Mouse (Mus musculus): ENCODE measurements around the gene Celsr2. TPM values are rescaled to one million over a fixed set of nuclear protein-coding genes. Genes with fewer than 3 reads are reported as not detected.
A peak's percentile ranks its signal among the peaks of the same experiment; 100 is the strongest.

The Celsr2 gene
- total RNA-seq (2014; rRNA removed) (0.18 and 0.47 TPM in 2 replicates), polyA plus RNA-seq (2012; rRNA removed) (0.60 and 0.61 TPM in 2 replicates)

DNA sequence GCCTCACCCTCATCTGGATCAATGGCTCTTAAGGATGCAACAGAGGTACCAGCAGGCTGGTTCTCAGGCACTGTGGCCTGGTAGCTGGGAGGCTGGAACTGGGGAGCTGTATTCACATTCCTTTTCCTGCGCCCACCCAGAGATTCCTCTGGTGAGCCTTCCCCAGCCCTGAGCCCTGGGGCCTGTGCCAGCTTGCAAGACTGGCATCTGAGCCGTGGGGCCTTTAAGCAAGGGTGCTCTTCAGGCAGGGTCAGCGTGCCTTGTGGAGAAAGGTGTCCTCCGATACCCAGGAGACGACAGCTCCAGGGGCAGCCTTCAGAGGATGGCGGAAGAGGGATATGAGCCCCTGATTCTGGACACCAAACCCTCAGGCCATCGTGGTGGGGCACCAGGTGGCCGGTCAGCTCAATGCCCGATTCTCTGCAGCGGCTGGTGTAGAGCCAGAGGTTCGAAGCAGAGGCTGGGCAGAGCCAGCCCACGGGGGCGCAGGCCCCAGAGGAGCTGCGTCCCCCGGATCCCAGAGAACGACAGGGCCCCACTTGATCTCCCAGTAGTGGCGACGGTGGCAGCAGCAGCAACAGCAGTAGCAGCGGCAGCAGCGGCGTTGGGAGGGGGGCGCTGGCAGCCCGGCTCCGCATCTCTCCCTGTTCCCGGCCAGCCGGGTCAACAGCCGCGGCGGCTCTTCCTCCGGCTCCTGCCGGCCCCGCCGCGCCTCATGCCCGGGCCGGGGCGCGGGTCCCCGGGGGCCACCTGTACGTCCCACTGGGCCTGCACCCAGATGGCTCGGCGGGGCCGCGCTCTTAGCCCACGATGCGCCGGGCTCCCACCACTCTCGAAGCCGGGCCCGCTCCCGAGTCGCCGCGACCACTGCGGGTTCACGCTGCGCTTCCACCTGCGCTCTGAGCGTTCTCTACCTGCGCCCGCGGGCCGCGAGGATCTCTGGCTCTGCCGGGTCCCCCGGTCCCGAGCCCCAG lies at the start of gene Celsr2:
Celsr2 (minus strand) TSS at position 696 of the 974 bp plus-strand sequence.
- peak within 1 kb of the TSS; percentile 62 for H3K4me3 ChIP-seq (ENCODE audit: insufficient read depth, low read depth, low read length)
- peaks cover 4% of the 10 kb centered on the region; the same call in 1 of the 2 replicates for H3K27me3 ChIP-seq (ENCODE audit: control insufficient read depth, insufficient read depth, low read length)
- no peak for DNase-seq (ENCODE audit: extremely low read depth, low read depth, low spot score)
- peak within 1 kb of the TSS; percentile 75 for H3K9ac ChIP-seq (ENCODE audit: low read depth, low read length)
- H3K79me2 ChIP-seq (ENCODE audit: control insufficient read depth, insufficient read depth, low read length): no peaks in the 10 kb centered on the region
- TF ChIP-seq CTCF (IDR thresholded peaks at IDR 0.05; ENCODE audit: low read depth, low read length) (no peak), POLR2A (IDR thresholded peaks at IDR 0.05; ENCODE audit: extremely low read depth, insufficient read depth, low read length) (no peak)
- H3K36me3 ChIP-seq (ENCODE audit: control insufficient read depth, insufficient read depth, low read length): no peaks in the 10 kb centered on the region
- H3K27ac ChIP-seq (replicated peaks; ENCODE audit: insufficient read depth, low read depth, low read length): no peak within 1 kb of the TSS
- H3K4me1 ChIP-seq (ENCODE audit: control insufficient read depth, insufficient read depth, low read length): no peaks in the 10 kb centered on the region
- WGBS: 12% methylated on average over 66 of the region's 67 CpGs

DNA sequence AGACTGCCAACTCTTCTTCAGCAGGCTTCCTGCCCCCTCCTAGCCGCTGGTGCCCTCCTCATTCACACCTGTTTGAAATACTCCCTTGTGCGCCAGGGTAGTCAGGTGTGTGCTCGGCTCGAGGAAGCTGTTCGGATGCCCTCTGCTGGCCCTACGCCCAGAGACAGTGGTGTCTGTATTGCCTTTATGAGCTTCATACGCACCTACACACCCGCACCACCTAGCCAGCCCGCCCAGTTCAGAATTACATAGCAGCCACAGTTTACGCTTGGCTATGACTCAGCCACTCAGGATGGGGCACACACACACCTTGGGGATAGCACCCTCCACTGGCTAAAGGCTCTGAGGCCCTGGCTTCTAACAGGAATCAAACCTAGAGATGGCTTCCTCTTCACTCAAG lies 43.5 kb upstream of the Celsr2 start:
- H3K27me3 ChIP-seq (ENCODE audit: control insufficient read depth, insufficient read depth, low read length): no peaks in the 10 kb centered on the region
- H3K36me3 ChIP-seq (ENCODE audit: control insufficient read depth, insufficient read depth, low read length): no peaks in the 10 kb centered on the region
- no peak for DNase-seq (ENCODE audit: extremely low read depth, low read depth, low spot score)
- no peaks in the 10 kb centered on the region for H3K4me1 ChIP-seq (ENCODE audit: control insufficient read depth, insufficient read depth, low read length)
- H3K79me2 ChIP-seq (ENCODE audit: control insufficient read depth, insufficient read depth, low read length): no peaks in the 10 kb centered on the region
- 29% methylated on average over 10 of the region's 10 CpGs for WGBS
- H3K4me3 ChIP-seq (ENCODE audit: insufficient read depth, low read depth, low read length): no peak overlapping the region
- TF ChIP-seq POLR2A (IDR thresholded peaks at IDR 0.05; ENCODE audit: extremely low read depth, insufficient read depth, low read length): no peak
- no peak for TF ChIP-seq CTCF (IDR thresholded peaks at IDR 0.05; ENCODE audit: low read depth, low read length)
- H3K27ac ChIP-seq (replicated peaks; ENCODE audit: insufficient read depth, low read depth, low read length): no peak overlapping the region
- H3K9ac ChIP-seq (ENCODE audit: low read depth, low read length): no peak overlapping the region

DNA sequence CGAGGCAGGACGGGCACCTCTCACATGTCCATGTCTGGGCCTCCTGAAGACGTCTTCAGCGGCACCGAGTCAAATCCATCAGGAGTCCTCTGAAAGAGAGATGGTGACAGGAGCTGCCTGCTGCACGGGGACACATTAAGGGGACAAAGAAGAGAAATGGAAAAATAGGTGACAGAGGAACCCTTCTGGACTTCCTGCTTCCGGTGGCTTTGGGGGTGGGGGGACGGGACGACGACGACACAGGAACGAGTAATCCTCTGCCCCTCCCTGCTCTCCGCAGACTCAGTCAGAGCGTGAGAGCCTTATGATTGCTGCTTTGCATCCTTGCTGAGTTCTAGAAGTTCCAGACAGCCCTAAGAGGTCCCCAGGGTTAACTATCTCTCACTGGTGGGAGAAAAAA lies 43.0 kb upstream of the Celsr2 start:
- Histone ChIP-seq H3K4me3 (ENCODE audit: insufficient read depth, low read depth, low read length) (peak overlapping the region; percentile 29; the same call in 1 of the 2 replicates), H3K9ac (ENCODE audit: low read depth, low read length) (no peak overlapping the region), H3K27me3 (ENCODE audit: control insufficient read depth, insufficient read depth, low read length) (no peaks in the 10 kb centered on the region), H3K79me2 (ENCODE audit: control insufficient read depth, insufficient read depth, low read length) (no peaks in the 10 kb centered on the region), H3K4me1 (ENCODE audit: control insufficient read depth, insufficient read depth, low read length) (no peaks in the 10 kb centered on the region), H3K27ac (replicated peaks; ENCODE audit: insufficient read depth, low read depth, low read length) (no peak overlapping the region), H3K36me3 (ENCODE audit: control insufficient read depth, insufficient read depth, low read length) (no peaks in the 10 kb centered on the region)
- no peak for DNase-seq (ENCODE audit: extremely low read depth, low read depth, low spot score)
- WGBS: 63% methylated on average over 14 of the region's 14 CpGs
- no peak for TF ChIP-seq CTCF (IDR thresholded peaks at IDR 0.05; ENCODE audit: low read depth, low read length)
- no peak for TF ChIP-seq POLR2A (IDR thresholded peaks at IDR 0.05; ENCODE audit: extremely low read depth, insufficient read depth, low read length)

DNA sequence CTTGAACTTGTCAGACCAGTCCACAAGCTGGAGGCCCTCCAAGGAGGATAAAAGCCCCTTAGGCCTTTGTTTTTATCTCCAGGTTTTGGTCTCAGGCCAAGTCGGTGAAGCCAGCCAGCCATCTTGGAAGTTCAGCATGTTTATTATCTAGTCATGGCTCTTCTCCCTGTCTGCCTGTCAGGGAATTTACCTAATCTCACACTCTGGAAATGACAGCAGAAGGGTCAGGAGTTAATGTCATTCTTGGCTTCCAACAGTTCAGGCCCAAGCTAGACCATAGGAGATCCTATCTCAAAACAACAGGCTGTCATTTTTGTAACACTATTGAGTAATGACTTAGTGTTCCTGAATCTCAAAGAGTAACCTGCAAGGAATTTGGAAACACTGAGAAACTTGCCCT lies 38.8 kb upstream of the Celsr2 start:
- Histone ChIP-seq H3K36me3 (ENCODE audit: control insufficient read depth, insufficient read depth, low read length) (no peaks in the 10 kb centered on the region), H3K27me3 (ENCODE audit: control insufficient read depth, insufficient read depth, low read length) (no peaks in the 10 kb centered on the region), H3K4me3 (ENCODE audit: insufficient read depth, low read depth, low read length) (no peak overlapping the region), H3K79me2 (ENCODE audit: control insufficient read depth, insufficient read depth, low read length) (no peaks in the 10 kb centered on the region), H3K4me1 (ENCODE audit: control insufficient read depth, insufficient read depth, low read length) (no peaks in the 10 kb centered on the region), H3K9ac (ENCODE audit: low read depth, low read length) (no peak overlapping the region), H3K27ac (replicated peaks; ENCODE audit: insufficient read depth, low read depth, low read length) (no peak overlapping the region)
- no peak for DNase-seq (ENCODE audit: extremely low read depth, low read depth, low spot score)
- no peak for TF ChIP-seq CTCF (IDR thresholded peaks at IDR 0.05; ENCODE audit: low read depth, low read length)
- no peak for TF ChIP-seq POLR2A (IDR thresholded peaks at IDR 0.05; ENCODE audit: extremely low read depth, insufficient read depth, low read length)
- 78% methylated on average over 1 of the region's 1 CpGs for WGBS

DNA sequence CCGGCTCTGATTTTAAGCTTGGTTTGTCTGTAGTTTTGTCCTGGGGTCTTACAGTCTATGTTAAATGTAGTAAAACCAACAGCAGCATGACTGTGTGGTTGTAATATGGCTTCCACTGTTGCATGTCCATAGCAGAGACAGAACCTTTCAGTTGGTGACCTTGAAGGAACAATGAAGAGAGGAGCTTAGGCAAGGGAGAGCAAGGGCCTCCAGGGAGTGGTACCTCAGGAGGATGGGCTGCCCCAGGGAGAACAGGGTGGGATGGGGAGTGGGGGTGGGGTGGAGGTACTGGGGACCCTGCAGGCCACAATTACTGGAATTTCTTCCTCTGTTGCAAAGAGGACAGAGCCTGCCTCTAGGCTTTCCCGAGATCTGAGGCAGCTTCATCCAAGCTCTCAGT lies 36.6 kb upstream of the Celsr2 start:
- Histone ChIP-seq H3K36me3 (ENCODE audit: control insufficient read depth, insufficient read depth, low read length) (no peaks in the 10 kb centered on the region), H3K4me1 (ENCODE audit: control insufficient read depth, insufficient read depth, low read length) (no peaks in the 10 kb centered on the region), H3K4me3 (ENCODE audit: insufficient read depth, low read depth, low read length) (no peak overlapping the region), H3K79me2 (ENCODE audit: control insufficient read depth, insufficient read depth, low read length) (no peaks in the 10 kb centered on the region), H3K9ac (ENCODE audit: low read depth, low read length) (no peak overlapping the region), H3K27ac (replicated peaks; ENCODE audit: insufficient read depth, low read depth, low read length) (no peak overlapping the region), H3K27me3 (ENCODE audit: control insufficient read depth, insufficient read depth, low read length) (no peaks in the 10 kb centered on the region)
- TF ChIP-seq CTCF (IDR thresholded peaks at IDR 0.05; ENCODE audit: low read depth, low read length) (no peak), POLR2A (IDR thresholded peaks at IDR 0.05; ENCODE audit: extremely low read depth, insufficient read depth, low read length) (no peak)
- WGBS: 98% methylated on average over 2 of the region's 2 CpGs
- no peak for DNase-seq (ENCODE audit: extremely low read depth, low read depth, low spot score)

DNA sequence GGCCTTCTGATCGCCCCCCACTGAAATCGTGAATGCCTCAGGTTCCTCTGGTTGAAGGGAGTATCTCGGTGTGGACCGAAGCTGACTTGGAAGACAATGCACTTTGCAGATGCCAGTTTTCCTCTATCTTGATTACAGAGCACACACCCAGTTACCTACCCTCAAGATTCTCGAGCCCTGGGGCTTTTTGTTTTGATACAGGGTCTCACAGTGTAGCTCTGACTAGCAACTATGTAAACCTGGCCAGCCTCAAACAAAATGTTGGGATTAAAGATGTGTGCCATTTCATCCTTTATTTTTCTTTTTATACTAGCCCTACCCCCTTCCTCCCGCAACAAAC lies 30.0 kb upstream of the Celsr2 start:
- DNase-seq (ENCODE audit: extremely low read depth, low read depth, low spot score): no peak
- no peaks in the 10 kb centered on the region for H3K27me3 ChIP-seq (ENCODE audit: control insufficient read depth, insufficient read depth, low read length)
- peak overlapping the region; percentile 58 for H3K9ac ChIP-seq (ENCODE audit: low read depth, low read length)
- H3K27ac ChIP-seq (replicated peaks; ENCODE audit: insufficient read depth, low read depth, low read length): 0 out of 2 replicates have a peak overlapping the region, but pooled peaks have one; percentile 3
- no peaks in the 10 kb centered on the region for H3K36me3 ChIP-seq (ENCODE audit: control insufficient read depth, insufficient read depth, low read length)
- peak overlapping the region; percentile 81 for H3K4me3 ChIP-seq (ENCODE audit: insufficient read depth, low read depth, low read length)
- H3K4me1 ChIP-seq (ENCODE audit: control insufficient read depth, insufficient read depth, low read length): peaks cover 2% of the 10 kb centered on the region
- peaks cover 24% of the 10 kb centered on the region for H3K79me2 ChIP-seq (ENCODE audit: control insufficient read depth, insufficient read depth, low read length)
- no peak for TF ChIP-seq CTCF (IDR thresholded peaks at IDR 0.05; ENCODE audit: low read depth, low read length)
- TF ChIP-seq POLR2A (IDR thresholded peaks at IDR 0.05; ENCODE audit: extremely low read depth, insufficient read depth, low read length): no peak
- 13% methylated on average over 6 of the region's 6 CpGs for WGBS
